Mouse (Mus musculus): ENCODE measurements at regions not wholly inside any gene's neighbourhood (a gene's known extent, or its start where the extent isn't known, plus 50 kb on each side); places are given as distances from the start of the nearest gene placed in this dataset.

DNA sequence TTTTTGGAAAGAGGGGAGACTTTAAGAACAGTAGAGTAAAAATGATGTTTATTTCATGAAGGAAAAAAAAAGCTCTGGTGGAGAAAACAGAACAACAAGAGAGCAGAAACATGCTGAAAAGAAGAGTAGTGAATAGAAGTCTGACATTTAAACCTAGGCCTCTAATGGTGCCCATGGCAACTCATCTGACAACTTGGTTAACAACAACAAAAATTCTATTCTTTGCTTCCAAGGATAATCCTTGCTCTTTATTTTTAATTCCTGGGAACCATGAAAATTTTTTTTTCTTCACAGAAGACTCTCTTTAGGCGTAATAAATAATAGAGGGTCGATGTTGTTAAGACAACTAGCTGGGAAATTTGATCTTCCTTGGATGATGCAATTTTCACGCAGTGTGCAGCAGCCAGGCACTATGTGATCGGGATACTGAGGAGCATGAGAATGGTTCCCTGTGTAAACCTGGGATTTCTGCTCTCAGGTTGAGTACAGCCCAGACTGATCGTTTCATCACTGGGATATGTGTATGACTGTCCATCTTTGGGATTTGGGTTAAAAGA is 120.4 kb upstream of the Ndst3 start:
- no peak overlapping the region for H3K4me2 ChIP-seq
- 34% methylated on average over 5 of the region's 5 CpGs for WGBS
- no peaks in the 10 kb centered on the region for H3K36me3 ChIP-seq (ENCODE audit: poor library complexity, severe bottlenecking)
- no peak overlapping the region for H3K4me3 ChIP-seq
- peaks cover 13% of the 10 kb centered on the region for H3K4me1 ChIP-seq
- no peak overlapping the region for H3K27ac ChIP-seq
- no peaks in the 10 kb centered on the region for H3K27me3 ChIP-seq
- ATAC-seq: peak; percentile 70; the same call in 1 of the 2 replicates
- no peak overlapping the region for H3K9ac ChIP-seq
- no peaks in the 10 kb centered on the region for H3K9me3 ChIP-seq (replicated peaks)

DNA sequence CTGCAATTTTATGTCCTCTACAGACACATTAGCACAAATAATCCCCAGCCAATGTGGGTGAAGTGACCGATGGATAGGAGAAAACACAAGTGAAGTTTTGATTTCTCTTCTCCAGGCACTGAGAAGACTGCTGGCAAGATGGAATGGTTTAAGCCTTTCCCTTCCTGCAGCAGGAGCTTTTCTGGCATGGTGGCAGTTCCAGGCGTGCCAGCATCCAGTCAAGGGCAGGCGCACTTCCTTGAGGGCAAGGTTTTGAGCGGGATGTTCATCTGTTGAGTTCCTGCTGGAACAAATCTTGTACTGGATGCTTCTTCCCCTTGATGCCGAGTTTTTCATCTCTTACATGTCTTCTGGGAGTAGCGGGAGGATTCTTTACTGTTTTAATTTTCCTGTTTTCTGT is 138.1 kb upstream of the Ndst3 start:
- Histone ChIP-seq H3K4me3 (no peak overlapping the region), H3K36me3 (ENCODE audit: poor library complexity, severe bottlenecking) (no peaks in the 10 kb centered on the region), H3K27me3 (no peaks in the 10 kb centered on the region), H3K4me1 (no peaks in the 10 kb centered on the region), H3K4me2 (no peak overlapping the region), H3K9ac (no peak overlapping the region), H3K9me3 (replicated peaks) (no peaks in the 10 kb centered on the region), H3K27ac (no peak overlapping the region)
- no peak for ATAC-seq
- 83% methylated on average over 6 of the region's 6 CpGs for WGBS

DNA sequence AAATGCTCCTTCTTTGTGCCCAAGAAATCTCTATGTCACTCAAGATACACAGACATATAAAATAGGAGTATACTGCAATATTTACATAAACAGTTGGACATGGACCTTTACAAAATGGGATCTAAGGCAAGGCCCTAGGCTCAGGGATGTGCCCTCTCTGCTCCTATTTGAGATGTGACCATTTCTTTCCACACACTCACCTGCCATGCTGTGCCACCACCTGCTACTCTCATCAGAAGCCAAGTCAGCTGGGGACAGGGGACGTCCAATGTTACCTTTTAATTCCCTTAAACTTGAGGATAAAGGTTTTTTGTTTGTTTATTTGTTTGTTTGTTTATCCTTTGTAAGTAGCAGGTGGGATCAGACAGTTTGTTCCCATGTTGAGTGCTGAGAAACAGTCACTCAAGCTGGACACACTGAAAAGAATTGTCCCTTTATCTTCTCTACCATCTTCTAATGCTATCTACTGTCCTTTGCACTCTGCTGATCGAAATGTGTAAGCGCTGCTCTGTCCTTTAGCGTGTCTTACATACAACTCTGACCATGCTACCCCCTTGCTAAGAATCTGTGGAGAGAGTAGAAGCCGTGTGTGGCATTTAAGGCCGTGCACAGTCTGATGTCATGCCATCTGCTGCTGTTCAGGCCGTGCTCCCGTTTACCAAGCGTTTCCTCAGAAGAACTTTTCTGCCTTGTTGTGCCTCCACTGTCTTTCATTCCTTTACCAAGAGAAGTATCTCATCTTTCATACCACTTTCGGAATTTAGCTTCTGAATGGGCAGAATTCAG is 147.9 kb upstream of the Ndst3 start:
- H3K27me3 ChIP-seq: no peaks in the 10 kb centered on the region
- H3K4me3 ChIP-seq: no peak overlapping the region
- WGBS: 87% methylated on average over 10 of the region's 10 CpGs
- ATAC-seq: no peak
- H3K9ac ChIP-seq: no peak overlapping the region
- no peaks in the 10 kb centered on the region for H3K36me3 ChIP-seq (ENCODE audit: poor library complexity, severe bottlenecking)
- H3K9me3 ChIP-seq (replicated peaks): no peaks in the 10 kb centered on the region
- H3K27ac ChIP-seq: no peak overlapping the region
- no peaks in the 10 kb centered on the region for H3K4me1 ChIP-seq
- no peak overlapping the region for H3K4me2 ChIP-seq

DNA sequence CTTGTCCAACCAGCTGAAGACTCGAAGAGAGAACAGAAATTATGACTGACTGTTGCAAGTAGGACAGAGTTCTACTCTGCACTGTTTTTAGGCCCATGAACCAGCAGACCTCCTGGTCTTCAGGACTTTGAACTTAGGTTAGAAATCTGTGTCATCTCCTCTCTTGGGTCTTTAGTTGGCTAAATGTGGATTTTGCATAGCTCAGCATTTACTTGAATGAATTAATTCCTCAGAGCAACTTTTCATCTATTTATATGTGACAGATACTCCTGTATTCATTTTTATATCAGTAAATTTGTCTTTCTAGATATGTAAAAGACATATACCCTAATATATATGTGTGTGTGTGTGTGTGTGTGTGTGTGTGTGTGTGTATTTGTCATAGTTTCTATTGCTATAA is 155.9 kb upstream of the Ndst3 start:
- H3K9me3 ChIP-seq (replicated peaks): no peaks in the 10 kb centered on the region
- no peak overlapping the region for H3K4me2 ChIP-seq
- no peak overlapping the region for H3K4me3 ChIP-seq
- H3K27me3 ChIP-seq: no peaks in the 10 kb centered on the region
- H3K9ac ChIP-seq: no peak overlapping the region
- ATAC-seq: no peak
- no peak overlapping the region for H3K27ac ChIP-seq
- H3K4me1 ChIP-seq: no peaks in the 10 kb centered on the region
- 81% methylated on average over 1 of the region's 1 CpGs for WGBS
- H3K36me3 ChIP-seq (ENCODE audit: poor library complexity, severe bottlenecking): no peaks in the 10 kb centered on the region

DNA sequence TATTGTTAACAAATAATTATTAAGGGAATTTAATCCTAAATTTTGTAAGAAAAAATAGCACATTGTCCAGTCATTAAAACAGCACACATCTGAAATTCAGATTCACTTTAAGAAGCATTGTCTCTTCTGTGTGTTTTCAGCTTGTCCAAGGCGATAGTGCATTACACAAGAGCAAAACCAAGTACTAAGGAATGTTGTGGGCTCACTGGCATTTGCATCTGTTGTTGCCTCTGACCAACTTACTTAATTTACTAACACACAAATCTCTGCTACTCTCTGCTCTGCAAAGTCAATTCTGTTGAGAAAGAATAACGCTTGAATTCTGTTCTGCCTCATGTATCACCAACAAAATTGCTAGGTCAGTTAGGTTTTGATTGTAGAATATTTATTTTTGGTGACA is 158.0 kb upstream of the Ndst3 start:
- Histone ChIP-seq H3K4me2 (no peak overlapping the region), H3K27me3 (no peaks in the 10 kb centered on the region), H3K27ac (no peak overlapping the region), H3K9me3 (replicated peaks) (no peaks in the 10 kb centered on the region), H3K9ac (no peak overlapping the region), H3K4me3 (no peak overlapping the region), H3K4me1 (no peaks in the 10 kb centered on the region), H3K36me3 (ENCODE audit: poor library complexity, severe bottlenecking) (no peaks in the 10 kb centered on the region)
- no peak for ATAC-seq
- WGBS: 92% methylated on average over 2 of the region's 2 CpGs

- Histone ChIP-seq H3K4me1 (no peaks in the 10 kb centered on the region), H3K27ac (no peak overlapping the region), H3K36me3 (ENCODE audit: poor library complexity, severe bottlenecking) (no peaks in the 10 kb centered on the region), H3K9ac (no peak overlapping the region), H3K4me2 (no peak overlapping the region), H3K9me3 (replicated peaks) (no peaks in the 10 kb centered on the region), H3K27me3 (no peaks in the 10 kb centered on the region), H3K4me3 (no peak overlapping the region)
- 83% methylated on average over 3 of the region's 3 CpGs for WGBS
- ATAC-seq: no peak
Observed at GRCm38 (mm10) chr3:123852889-123853288, 162.2 kb upstream of the Ndst3 start.

GRCm38 (mm10) chr3:123873709-123874108 is 183.1 kb upstream of the Ndst3 start:
- Histone ChIP-seq H3K9me3 (replicated peaks) (no peaks in the 10 kb centered on the region), H3K4me2 (no peak overlapping the region), H3K36me3 (ENCODE audit: poor library complexity, severe bottlenecking) (no peaks in the 10 kb centered on the region), H3K27ac (no peak overlapping the region), H3K9ac (no peak overlapping the region), H3K4me1 (no peaks in the 10 kb centered on the region), H3K27me3 (no peaks in the 10 kb centered on the region), H3K4me3 (no peak overlapping the region)
- 88% methylated on average over 2 of the region's 2 CpGs for WGBS
- no peak for ATAC-seq

- Histone ChIP-seq H3K9me3 (replicated peaks) (no peaks in the 10 kb centered on the region), H3K4me3 (no peak overlapping the region), H3K27me3 (no peaks in the 10 kb centered on the region), H3K9ac (no peak overlapping the region), H3K4me1 (peaks cover 6% of the 10 kb centered on the region; the same call in 1 of the 2 replicates), H3K36me3 (ENCODE audit: poor library complexity, severe bottlenecking) (no peaks in the 10 kb centered on the region), H3K4me2 (no peak overlapping the region), H3K27ac (no peak overlapping the region)
- no peak for ATAC-seq
- WGBS: 6% methylated on average over 3 of the region's 3 CpGs
Observed at GRCm38 (mm10) chr3:123893691-123894090, 203.0 kb upstream of the Ndst3 start.

DNA sequence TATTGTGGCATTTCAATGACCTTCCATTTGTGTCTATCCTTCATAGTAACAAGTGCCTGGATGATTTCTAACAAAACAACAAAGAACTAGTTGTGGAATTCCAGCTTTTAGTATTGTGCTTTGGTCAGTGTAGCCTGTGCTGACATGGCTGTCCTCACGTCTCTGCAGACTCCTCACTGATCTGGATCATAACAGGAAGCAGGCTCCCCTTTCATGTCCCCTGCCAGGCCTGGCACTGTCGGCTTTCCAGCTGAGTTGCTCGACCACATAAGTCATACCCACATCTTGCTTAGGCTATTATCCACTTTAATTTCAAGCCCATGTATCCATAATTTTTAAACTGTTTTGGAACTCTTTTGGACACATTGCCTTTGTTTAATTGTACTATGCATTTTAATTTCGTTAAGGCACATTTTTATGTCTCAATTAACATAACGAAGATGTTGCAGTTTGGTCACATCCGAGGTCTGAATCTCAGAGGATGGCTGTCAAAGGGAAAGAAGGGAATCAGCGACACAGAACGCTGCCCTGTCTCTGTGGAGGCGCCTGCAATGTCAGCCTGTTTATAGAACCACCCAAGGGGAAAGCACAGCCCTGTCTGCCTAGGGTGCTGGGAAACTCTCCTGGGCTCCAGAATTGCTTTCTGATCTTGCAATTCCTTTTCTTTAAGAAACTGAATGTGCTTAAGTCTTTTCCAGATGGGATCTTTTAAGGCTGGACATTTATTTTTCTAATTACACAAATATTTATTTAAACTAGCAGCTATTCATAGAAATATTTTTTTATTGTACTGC is 215.5 kb upstream of the Ndst3 start:
- H3K9ac ChIP-seq: no peak overlapping the region
- no peaks in the 10 kb centered on the region for H3K9me3 ChIP-seq (replicated peaks)
- WGBS: 23% methylated on average over 9 of the region's 9 CpGs
- H3K27me3 ChIP-seq: no peaks in the 10 kb centered on the region
- no peak overlapping the region for H3K4me2 ChIP-seq
- no peak overlapping the region for H3K27ac ChIP-seq
- H3K4me3 ChIP-seq: no peak overlapping the region
- H3K4me1 ChIP-seq: no peaks in the 10 kb centered on the region
- no peaks in the 10 kb centered on the region for H3K36me3 ChIP-seq (ENCODE audit: poor library complexity, severe bottlenecking)
- 0 out of 2 replicates have a peak, but pooled peaks have one; percentile 43 for ATAC-seq

- H3K27ac ChIP-seq: no peak overlapping the region
- 47% methylated on average over 3 of the region's 3 CpGs for WGBS
- no peak for ATAC-seq
Observed at GRCm38 (mm10) chr3:123918140-123918539, 227.5 kb upstream of the Ndst3 start.

GRCm38 (mm10) chr3:123952121-123952520 is 261.5 kb upstream of the Ndst3 start:
- WGBS: 85% methylated on average over 6 of the region's 6 CpGs

More at GRCm38 (mm10) chr3:123918140-123918539, 227.5 kb upstream of the Ndst3 start:
- Histone ChIP-seq H3K36me3 (ENCODE audit: poor library complexity, severe bottlenecking) (no peaks in the 10 kb centered on the region), H3K4me2 (no peak overlapping the region), H3K9ac (no peak overlapping the region), H3K4me3 (no peak overlapping the region), H3K4me1 (no peaks in the 10 kb centered on the region), H3K27me3 (no peaks in the 10 kb centered on the region), H3K9me3 (replicated peaks) (no peaks in the 10 kb centered on the region)

GRCm38 (mm10) chr3:123967373-123967772 is 276.7 kb upstream of the Ndst3 start:
- H3K4me3 ChIP-seq: no peak overlapping the region
- no peaks in the 10 kb centered on the region for H3K4me1 ChIP-seq
- ATAC-seq: no peak
- H3K9me3 ChIP-seq (replicated peaks): no peaks in the 10 kb centered on the region
- H3K27me3 ChIP-seq: no peaks in the 10 kb centered on the region
- H3K9ac ChIP-seq: no peak overlapping the region
- no peaks in the 10 kb centered on the region for H3K36me3 ChIP-seq (ENCODE audit: poor library complexity, severe bottlenecking)
- no peak overlapping the region for H3K4me2 ChIP-seq
- 95% methylated on average over 3 of the region's 3 CpGs for WGBS
- H3K27ac ChIP-seq: no peak overlapping the region

More at GRCm38 (mm10) chr3:123952121-123952520, 261.5 kb upstream of the Ndst3 start:
- Histone ChIP-seq H3K4me3 (no peak overlapping the region), H3K9me3 (replicated peaks) (no peaks in the 10 kb centered on the region), H3K4me2 (no peak overlapping the region), H3K4me1 (no peaks in the 10 kb centered on the region), H3K36me3 (ENCODE audit: poor library complexity, severe bottlenecking) (no peaks in the 10 kb centered on the region), H3K27ac (no peak overlapping the region), H3K27me3 (no peaks in the 10 kb centered on the region), H3K9ac (no peak overlapping the region)
- no peak for ATAC-seq

Measured in forebrain, embryonic 13.5 days (tissue).